Mouse (Mus musculus): ENCODE data around the gene Helb.
"Not testable (repeated sequence)": the region's sequence is repeated elsewhere in the genome, so short reads cannot be mapped to it uniquely, and the experiment has no call there.

The Helb gene

DNA sequence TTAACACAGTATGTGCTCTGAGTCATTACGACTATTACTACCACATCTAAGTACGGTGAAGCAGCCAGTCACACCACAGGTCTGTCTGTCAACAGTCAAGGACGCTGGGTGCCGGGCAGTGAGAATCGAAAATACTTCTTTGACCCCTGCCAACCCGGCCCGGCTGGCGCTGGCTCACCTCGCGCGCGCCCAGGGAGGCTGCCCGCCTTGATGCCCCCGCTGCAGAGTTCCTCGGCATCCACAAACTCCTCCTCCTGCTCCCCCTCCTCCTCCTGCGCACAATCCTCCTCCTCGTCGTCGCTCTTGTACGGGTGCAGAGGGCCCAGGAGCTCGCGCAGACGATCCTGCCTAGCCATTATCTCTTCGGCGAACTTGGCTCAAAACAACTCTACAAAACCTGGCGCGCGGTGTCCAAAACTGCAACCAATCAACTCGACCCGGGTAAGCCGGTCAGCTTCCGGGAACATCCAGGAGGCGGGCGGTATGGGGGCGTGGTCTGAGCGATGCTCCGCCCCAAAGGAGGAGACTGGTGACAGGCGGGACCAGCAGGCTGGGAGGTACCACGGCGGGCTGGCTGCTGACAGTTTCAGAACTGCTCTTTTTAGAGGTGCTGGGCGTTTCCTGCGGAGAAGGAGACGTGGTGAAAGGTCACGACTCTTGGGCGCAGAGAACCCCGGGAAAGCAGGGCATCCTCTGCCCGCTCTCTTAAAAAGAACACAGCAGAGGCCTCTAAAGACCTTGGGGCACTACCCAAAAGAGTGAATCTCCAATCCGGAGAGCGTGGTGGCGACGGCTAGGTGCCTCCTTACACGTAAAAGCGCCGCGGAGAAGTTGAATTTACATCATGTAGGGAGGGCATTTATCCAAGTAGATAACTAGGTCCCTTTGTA, at the start of gene Helb:
Gene Helb, minus strand, starts transcription at position 481 of the 890 bp plus-strand sequence.
- peak; percentile 98 for DNase-seq (ENCODE audit: low spot score)

- DNase-seq (ENCODE audit: low spot score), result no peak
Observed at GRCm38 (mm10) chr10:120160533-120160932, 47.7 kb upstream of the Helb start.

DNA sequence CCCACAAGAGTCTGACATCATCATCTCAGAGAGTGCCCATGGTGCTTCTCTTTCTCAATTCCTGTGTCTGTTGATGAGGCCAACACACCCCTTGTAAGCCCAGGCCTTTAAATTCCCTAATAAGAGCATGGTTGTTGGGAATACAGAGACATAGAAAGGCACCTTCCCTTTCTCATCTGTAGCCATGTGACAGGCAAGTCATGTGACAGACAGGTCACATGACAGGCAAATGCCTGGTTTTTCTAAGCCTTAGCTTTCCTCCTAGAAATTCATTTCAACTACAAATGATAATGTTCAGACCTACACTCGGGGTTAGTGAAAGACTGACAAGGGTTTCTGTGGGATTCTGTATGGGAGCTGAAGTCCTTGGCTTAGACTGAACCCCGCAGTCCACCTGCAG, 41.1 kb upstream of the Helb start:
- DNase-seq (ENCODE audit: low spot score), result no peak

GRCm38 (mm10) chr10:120151672-120152071, 38.9 kb upstream of the Helb start:
- DNase-seq (ENCODE audit: low spot score), result no peak

DNA sequence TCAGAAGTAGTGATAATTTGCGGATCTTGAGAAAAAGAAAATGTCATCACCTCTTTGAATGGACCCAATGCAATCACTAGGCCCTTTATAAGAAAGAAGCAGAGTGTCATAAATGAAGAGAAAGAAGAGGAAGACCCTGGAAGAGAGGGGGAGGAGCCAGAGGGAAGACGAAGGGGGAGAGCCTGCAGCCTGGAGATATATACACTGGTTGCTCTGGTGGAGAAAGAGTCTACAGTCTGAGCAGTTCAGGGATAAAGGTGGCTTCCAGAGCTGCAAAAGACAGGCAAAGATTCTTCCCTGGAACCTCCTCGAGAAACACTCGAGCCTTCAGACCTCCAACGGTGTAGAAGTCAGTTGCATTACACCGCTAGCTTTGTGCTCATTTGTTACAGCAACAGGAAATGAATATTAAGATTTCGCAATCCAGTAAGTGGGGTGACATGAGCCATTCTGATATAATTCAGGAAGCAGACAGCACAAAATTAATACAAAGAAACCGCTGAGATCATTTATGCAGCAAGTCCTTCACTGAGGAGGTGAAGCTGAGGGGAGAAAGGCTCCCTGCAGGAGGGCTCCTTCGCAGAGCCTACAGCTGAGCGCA, 28.2 kb upstream of the Helb start:
- no peak for DNase-seq (ENCODE audit: low spot score)

DNA sequence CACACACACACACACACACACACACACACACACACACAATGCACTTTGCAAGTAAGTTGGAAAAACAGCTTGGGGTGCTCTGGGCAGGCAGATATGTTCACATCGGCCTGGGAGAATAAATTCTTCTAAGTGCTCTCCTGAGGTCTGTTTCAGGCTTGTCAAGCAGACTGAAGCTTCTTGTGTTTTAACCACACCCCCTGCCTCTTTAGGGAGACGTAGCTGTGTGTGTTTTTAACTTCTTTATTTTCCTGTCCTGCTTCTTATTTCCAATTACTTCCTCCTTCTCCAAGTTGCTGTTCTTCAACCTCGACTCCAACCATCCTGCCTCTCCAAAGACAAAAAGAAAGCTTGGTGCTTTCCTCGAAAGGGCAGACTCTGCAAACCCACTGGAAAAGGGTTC, 27.4 kb upstream of the Helb start:
- no peak for DNase-seq (ENCODE audit: low spot score)

GRCm38 (mm10) chr10:120136020-120136562, 23.3 kb upstream of the Helb start:
- DNase-seq (ENCODE audit: low spot score), result no peak

DNA sequence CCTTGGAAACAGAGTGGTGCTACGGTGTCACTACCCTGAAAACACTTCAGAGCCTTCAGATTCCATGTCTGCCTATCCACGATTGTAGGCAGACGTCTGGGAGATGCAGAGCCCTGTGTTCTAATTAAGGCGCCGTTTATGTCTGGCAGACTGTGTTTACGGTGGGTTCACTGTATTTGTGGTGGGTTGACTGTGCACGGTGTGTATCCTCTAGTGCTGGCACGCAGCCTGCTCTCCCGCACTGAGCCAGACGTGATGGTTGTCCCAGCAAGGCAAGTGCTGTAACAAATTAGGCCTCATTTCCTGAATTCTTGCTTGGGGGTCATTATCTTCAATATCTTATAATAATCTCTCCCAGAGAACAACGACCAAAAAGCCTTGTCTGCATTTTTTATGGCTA, 20.9 kb upstream of the Helb start:
- DNase-seq (ENCODE audit: low spot score), result no peak

DNA sequence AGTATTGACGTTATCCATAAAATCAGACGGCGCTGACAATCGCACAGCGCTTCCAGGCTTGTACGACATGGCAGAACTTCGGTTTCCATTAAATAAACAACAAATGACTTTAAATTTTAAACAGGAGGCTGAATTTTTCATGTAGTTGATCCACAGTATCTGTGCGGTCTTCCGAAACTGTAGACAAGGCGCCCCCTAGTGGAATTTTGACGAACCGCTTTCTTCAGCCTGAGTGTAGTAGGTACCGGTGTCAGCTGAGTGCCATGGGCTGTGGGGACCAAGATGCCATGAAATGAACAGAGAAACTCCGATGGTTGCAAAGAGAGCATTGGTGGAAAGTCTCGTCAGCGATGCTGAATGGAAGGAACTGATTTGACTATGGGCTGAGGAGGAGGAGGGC, 17.8 kb upstream of the Helb start:
- DNase-seq (ENCODE audit: low spot score), result peak; percentile 37

GRCm38 (mm10) chr10:120128601-120129277, 16.0 kb upstream of the Helb start:
- DNase-seq (ENCODE audit: low spot score), result no peak

GRCm38 (mm10) chr10:120125465-120125857, 12.7 kb upstream of the Helb start:
- DNase-seq (ENCODE audit: low spot score), result no peak

- DNase-seq (ENCODE audit: low spot score), result peak; percentile 84
Observed at GRCm38 (mm10) chr10:120124801-120125464, 12.1 kb upstream of the Helb start.

GRCm38 (mm10) chr10:120123721-120124120, 10.9 kb upstream of the Helb start:
- DNase-seq (ENCODE audit: low spot score), result no peak

GRCm38 (mm10) chr10:120115249-120115648, 2.5 kb upstream of the Helb start:
- no peak for DNase-seq (ENCODE audit: low spot score)

DNA sequence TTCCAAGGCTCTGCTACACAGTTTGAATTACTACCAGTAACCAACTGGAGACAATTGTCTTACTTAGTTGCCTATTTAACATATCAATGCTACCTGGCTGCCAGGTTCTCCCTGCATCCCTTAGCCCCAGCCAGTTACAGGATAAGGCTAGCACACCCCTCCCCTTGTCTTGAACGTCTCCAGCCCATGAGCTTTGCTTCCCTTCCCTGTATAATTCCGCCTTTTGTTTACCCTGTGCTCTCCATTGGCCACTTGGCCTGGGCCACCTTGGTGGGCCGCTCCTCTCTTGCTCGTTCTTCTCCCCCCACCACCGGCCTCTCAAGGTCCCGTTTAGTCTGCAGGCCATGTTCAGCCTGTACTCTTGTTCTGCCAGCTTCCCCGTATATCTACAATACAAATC, 1.7 kb upstream of the Helb start:
- no peak for DNase-seq (ENCODE audit: low spot score)

- DNase-seq (ENCODE audit: low spot score), result no peak
Observed at GRCm38 (mm10) chr10:120113980-120114379, 1.2 kb upstream of the Helb start.

DNA sequence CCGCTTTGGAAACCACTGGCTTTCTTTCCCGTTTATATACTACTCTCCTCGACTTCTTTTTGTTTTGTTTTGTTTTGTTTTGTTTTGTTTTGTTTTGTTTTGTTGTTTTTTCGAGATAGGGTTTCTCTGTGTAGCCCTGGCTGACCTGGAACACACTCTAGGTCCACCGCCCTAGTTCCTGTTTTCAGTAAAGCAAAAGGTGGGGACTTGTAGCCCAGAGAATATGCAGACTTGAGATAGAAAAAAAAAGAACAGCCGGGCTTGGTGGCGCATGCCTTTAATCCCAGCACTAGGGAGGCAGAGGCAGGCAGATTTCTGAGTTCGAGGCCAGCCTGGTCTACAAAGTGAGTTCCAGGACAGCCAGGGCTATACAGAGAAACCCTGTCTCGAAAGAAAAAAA, 695 bp upstream of the Helb start:
- DNase-seq (ENCODE audit: low spot score), result not testable (repeated sequence)

DNA sequence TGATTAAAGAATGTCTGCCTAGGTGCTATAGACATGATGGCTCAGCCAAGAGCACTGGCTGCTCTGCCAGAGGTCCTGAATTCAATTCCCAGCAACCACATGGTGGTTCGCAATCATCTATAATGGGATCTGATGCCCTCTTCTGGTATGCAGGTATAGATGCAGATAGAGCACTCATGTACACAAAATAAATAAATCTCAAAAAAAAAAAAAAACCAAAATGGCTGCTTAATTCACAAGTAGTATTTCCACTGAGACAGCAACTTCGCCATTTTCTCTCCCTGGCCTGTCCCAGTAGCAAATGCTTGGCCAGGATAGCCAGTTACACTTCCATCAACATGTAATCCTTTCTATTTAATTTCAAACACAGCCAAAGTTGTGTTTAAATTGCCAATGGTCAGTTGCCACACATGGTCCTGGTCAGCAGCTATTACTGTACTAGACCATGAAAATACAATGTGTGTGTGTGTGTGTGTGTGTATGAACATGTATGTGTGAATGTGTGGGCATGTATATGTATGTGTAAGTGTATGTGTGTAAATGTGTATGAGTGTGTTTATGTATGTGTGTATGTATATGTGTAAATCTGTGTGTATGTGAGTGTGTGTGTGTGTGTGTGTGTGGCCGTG, 982 bp downstream of the Helb start:
- DNase-seq (ENCODE audit: low spot score), result no peak

- no peak for DNase-seq (ENCODE audit: low spot score)
Observed at GRCm38 (mm10) chr10:120100806-120101205, 12.0 kb downstream of the Helb start.

DNA sequence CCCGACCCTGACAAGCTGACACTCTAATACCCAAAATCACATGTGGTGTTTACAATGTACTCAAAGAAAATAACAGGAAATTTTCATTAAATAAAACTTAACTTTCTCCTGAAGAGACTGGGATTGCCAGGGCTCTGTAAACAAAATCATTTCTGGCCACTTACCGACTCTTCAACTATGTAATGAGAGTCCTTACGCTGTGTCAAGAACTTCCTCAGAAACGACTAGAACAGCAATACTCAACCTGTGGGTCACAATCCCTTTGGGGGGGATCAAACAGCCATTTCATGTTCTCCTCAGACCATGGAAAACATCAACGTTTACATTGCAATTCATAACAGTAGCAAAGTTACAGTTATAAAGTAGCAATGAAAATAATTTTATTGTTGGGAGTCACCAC, 15.2 kb downstream of the Helb start:
- no peak for DNase-seq (ENCODE audit: low spot score)

GRCm38 (mm10) chr10:120095716-120096115, 17.1 kb downstream of the Helb start:
- DNase-seq (ENCODE audit: low spot score), result no peak

DNA sequence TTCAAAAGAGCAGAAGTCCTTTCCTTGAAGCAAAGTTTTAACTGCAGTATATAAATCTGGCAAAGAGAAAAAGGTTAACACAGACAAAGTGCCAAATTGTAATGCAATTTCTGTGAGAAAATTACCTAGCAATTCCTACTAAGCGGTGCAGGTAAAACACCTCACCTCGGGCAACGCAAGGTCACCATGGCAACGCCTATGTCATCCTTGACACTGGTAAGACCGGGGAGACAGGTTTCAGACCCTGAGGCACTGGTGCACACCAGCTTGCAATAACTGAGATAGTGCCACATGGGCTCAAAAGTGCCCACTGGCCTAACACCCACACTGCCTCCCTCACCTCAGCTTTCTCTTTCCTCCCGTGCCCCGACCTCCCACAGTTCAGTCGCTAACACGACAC, 17.7 kb downstream of the Helb start:
- DNase-seq (ENCODE audit: low spot score), result no peak
